Mouse (Mus musculus) fibroblast of lung, adult 2 months (primary cell): ENCODE data around the gene Hist1h4m.
"Not testable (repeated sequence)": the region's sequence is repeated elsewhere in the genome, so short reads cannot be mapped to it uniquely, and the experiment has no call there.

Source experiments
- DNase-seq: peaks from one replicate; pipeline ENCODE4 v3.0.0-alpha.2; 2011; ENCODE audit warnings: low read depth

Gene Hist1h4m

GRCm38 (mm10) chr13:21811074-21811473 lies 472 bp upstream of the Hist1h4m start:
- DNase-seq: not testable (repeated sequence)

GRCm38 (mm10) chr13:21812092-21812491 lies 546 bp downstream of the Hist1h4m start:
- not testable (repeated sequence) for DNase-seq

- DNase-seq: not testable (repeated sequence)
Measured at GRCm38 (mm10) chr13:21820082-21820890, 8.7 kb downstream of the Hist1h4m start.

- no peak for DNase-seq
Measured at GRCm38 (mm10) chr13:21828511-21828910, 17.0 kb downstream of the Hist1h4m start.

GRCm38 (mm10) chr13:21830344-21830743 lies 18.8 kb downstream of the Hist1h4m start:
- no peak for DNase-seq

- DNase-seq: not testable (repeated sequence)
Measured at GRCm38 (mm10) chr13:21831418-21832394, 20.2 kb downstream of the Hist1h4m start, which contains the start of gene Hist1h4n. Gene Hist1h4n (minus strand): TSS chr13:21832196.

- not testable (repeated sequence) for DNase-seq
Measured at GRCm38 (mm10) chr13:21833461-21833860, 21.9 kb downstream of the Hist1h4m start, which contains the start of the genes Hist1h2ap and Hist1h2br. Gene Hist1h2ap (minus strand): TSS chr13:21833507. Gene Hist1h2br (plus strand): TSS chr13:21833743.

- not testable (repeated sequence) for DNase-seq
Measured at GRCm38 (mm10) chr13:21840508-21840907, 29.0 kb downstream of the Hist1h4m start.

GRCm38 (mm10) chr13:21846356-21846755 lies 34.8 kb downstream of the Hist1h4m start:
- DNase-seq: not testable (repeated sequence)

GRCm38 (mm10) chr13:21847883-21848282 lies 36.3 kb downstream of the Hist1h4m start:
- DNase-seq: no peak

GRCm38 (mm10) chr13:21850696-21851095 lies 39.1 kb downstream of the Hist1h4m start:
- not testable (repeated sequence) for DNase-seq

GRCm38 (mm10) chr13:21852215-21852945 lies 40.8 kb downstream of the Hist1h4m start:
- no peak for DNase-seq

GRCm38 (mm10) chr13:21855146-21855545 lies 43.6 kb downstream of the Hist1h4m start:
- no peak for DNase-seq

- DNase-seq: no peak
Measured at GRCm38 (mm10) chr13:21855698-21856162, 44.2 kb downstream of the Hist1h4m start.

GRCm38 (mm10) chr13:21861608-21862007 lies 50.1 kb downstream of the Hist1h4m start:
- no peak for DNase-seq
